Mouse (Mus musculus): ENCODE measurements around the gene Ankrd44.

The Ankrd44 gene

DNA sequence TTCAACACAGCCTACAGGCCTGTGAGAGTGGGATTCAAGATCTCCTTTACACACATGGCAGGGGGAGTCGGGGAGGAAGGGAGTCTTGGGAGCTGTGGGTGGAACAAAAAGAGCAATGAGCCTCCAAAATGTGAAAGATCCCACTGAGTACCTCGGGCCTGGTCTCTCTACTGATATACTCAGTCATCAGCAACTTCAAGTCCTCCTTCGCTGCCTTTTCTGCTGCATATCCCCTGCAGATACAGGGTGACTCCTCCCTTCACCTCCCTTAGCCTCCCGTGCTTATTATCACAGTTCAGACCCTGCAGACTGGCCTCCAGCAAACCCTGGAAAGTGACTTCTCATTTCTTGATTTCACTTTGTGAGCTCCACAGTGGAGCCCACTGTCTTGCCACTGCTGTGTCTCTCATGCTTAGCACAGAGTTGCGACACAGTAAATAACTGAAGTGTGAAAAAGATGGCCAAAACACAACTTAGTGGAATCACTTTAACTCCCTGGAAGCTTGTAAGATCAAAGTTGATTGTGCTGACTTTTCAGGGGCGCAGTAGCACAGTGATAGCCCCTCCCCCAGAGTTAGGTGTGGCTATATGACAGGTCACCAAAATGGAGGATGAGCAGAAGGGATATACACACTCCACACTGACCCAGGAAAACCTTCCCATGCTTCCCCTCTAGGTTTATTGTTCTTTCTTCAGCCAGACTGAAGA is 100.3 kb downstream of the Ankrd44 start:
- DNase-seq (ENCODE audit: extremely low read depth, insufficient read length, low spot score): no peak

DNA sequence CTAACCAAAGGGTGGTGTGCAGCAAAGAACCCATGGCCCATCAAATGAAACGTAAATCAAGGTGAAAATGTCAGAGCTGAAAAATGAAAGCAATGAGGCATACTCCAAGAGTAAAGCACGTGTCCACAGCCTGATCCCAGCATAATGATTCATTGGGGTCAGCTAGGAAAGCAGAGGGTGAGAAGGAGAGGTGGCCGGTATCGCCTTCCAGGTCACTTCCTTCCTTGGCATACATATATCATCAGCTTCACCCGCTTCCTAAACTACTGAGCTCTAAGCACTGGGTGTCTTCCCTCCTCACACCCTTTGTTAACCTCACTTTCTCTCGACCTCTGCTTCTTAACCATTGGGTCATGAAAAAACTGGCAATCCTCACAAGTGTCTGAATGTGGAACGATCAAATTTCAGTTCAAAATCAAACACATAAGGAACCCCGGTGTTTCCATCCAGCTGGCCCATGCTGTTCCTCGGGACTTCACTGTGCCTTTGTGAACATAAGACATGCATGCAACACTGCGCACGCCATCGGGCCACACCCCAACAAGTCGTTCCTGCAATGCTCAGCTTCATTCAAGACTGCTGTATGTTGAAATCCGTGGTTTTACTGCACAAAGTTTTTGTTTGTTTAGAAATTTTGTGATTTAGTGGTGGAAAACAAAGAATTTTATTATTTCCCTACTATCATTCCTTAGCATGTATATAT is 101.9 kb downstream of the Ankrd44 start:
- no peak for DNase-seq (ENCODE audit: extremely low read depth, insufficient read length, low spot score)

GRCm38 (mm10) chr1:54821797-54822196 is 104.4 kb downstream of the Ankrd44 start:
- DNase-seq (ENCODE audit: extremely low read depth, insufficient read length, low spot score): no peak

DNA sequence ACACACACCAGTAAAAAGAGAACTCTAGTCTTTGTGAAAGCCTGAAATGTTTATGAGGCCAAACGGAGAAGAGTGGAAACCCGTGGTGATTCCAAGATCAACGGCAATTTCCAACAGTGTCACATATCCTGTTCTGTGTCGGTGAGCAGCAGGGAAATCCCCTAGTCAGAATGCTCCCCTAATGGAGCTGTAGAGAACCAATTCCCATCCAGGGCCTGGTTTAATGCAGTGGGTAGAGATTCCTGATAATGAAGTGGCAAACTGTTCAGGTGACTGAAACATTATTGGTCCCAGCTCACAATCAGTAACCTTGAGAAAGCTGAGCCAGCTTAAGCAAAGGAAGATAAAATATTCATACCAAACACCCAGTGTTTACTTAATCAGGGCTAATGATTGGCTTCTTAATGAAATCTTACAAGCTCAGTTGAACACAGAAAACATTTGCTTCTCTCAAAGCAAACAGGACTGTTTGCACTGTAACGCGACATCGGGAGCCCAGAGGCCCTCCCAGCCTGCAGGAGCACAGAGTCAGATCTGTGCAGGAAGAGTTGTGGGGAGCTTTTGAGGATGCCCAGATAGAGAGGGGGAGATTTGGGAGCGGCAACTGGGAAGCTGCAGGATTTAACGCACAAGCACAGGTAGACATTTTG is 110.9 kb downstream of the Ankrd44 start:
- DNase-seq (ENCODE audit: extremely low read depth, insufficient read length, low spot score): no peak

GRCm38 (mm10) chr1:54809811-54810549 is 116.2 kb downstream of the Ankrd44 start:
- no peak for DNase-seq (ENCODE audit: extremely low read depth, insufficient read length, low spot score)

- DNase-seq (ENCODE audit: extremely low read depth, insufficient read length, low spot score): no peak
These were observed 117.1 kb downstream of the Ankrd44 start for GRCm38 (mm10) chr1:54809098-54809490.

DNA sequence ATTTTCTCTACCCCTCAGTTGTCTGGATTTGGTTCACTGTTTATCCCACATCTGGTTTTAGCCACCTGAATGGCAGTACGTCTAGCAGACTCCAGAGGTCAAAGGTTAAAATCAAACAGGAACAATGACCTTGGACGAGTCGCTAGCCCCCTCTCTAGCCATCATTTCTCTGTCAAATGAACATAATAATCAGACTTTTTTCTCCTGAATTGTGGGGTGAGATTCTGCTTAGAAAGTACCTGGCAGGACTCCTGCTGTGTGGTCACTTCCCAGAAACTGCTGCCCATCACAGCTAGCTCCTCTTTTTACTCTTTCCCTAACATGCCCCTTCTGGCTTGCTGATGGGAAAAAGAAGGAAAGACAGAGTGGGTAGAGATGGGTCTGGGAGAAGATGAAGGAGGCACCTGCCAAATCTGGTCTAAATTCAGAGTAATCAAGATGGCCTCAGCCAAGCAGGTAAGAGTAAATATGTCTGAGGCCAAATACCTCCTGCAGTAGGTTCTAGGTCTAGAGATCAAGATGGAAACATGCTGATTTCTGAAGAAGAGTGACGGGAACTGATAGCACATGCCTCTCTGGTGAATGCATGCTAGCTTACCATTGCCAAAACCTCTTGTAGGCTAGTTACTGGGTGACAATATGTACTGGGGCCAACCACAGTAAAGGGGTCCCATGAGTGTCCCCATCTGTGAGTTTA is 117.6 kb downstream of the Ankrd44 start:
- DNase-seq (ENCODE audit: extremely low read depth, insufficient read length, low spot score): no peak

DNA sequence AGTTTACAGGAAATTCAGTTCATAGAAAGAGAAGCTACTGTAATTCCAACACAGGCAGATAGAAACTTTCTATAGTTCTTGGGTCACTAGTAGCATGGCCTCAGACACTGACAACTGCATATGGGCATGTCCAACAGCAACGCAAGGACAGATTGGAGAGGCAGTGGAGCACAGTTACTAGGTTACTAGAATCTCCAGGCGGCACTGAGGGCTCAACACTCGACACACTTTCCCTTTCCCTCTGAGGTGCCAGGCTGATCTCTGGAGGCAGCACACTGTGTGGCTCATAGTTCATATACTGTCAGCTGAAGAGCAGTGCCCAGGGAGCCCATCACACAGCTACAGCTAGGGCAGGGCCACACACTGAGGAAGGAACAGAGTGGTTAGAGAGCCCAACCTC is 118.4 kb downstream of the Ankrd44 start:
- DNase-seq (ENCODE audit: extremely low read depth, insufficient read length, low spot score): no peak

GRCm38 (mm10) chr1:54806116-54806850 is 119.9 kb downstream of the Ankrd44 start:
- no peak for DNase-seq (ENCODE audit: extremely low read depth, insufficient read length, low spot score)

- no peak for DNase-seq (ENCODE audit: extremely low read depth, insufficient read length, low spot score)
These were observed 121.8 kb downstream of the Ankrd44 start for GRCm38 (mm10) chr1:54804406-54804805.

DNA sequence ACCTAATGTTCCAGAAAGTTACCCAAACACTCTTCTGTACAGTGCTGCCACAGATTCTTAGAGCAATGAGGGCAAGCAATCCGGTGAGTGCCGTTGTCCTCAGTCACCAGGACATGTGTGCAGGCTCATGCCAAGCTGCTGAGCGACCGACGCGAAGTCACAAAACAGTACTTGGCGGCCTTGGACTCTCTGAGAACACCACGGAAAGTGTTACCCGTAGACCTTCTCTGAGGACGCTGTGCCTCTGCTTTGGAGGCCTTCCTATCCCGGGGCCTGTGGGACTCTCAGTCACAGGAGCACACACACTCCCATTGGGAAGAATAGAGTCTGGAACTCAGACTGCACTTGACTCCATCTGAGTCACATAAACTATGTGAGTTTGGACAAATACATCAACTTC is 123.5 kb downstream of the Ankrd44 start:
- DNase-seq (ENCODE audit: extremely low read depth, insufficient read length, low spot score): no peak

DNA sequence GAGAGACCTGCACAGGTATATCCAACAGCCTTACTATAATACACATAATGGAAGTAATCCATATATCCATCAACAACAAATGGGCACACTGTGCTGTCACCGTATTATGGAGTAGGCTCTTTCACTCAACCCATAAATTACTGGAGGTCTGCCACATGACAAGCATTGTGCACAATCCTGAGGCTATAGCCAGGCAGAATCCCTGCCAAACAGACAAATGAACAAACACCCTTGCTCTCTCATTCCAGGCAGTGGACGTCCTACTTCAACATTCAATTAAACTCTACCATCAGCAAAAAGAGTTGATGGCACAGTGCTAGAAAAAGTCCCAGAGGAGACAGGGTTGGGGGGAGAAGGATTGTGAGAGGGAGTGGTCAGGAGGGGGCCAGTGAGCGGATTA is 124.9 kb downstream of the Ankrd44 start:
- DNase-seq (ENCODE audit: extremely low read depth, insufficient read length, low spot score): no peak

DNA sequence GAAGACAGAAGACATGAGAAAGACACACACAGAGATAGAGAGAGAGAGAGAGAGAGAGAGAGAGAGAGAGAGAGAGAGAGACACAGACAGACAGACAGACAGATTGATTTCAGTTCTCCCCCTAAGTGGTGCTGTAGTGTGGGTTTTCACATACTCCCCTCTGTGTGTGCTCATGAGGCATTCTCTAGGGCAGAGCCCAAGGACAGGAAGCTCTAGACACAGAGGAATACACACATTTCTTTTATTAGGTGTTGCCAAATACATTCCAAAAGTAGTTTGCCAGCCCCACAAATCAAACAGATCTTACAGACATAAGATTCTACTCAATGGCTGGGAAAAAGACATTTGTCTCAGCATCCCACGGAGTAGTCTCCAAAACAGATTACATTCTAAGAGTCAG is 126.8 kb downstream of the Ankrd44 start:
- DNase-seq (ENCODE audit: extremely low read depth, insufficient read length, low spot score): no peak

DNA sequence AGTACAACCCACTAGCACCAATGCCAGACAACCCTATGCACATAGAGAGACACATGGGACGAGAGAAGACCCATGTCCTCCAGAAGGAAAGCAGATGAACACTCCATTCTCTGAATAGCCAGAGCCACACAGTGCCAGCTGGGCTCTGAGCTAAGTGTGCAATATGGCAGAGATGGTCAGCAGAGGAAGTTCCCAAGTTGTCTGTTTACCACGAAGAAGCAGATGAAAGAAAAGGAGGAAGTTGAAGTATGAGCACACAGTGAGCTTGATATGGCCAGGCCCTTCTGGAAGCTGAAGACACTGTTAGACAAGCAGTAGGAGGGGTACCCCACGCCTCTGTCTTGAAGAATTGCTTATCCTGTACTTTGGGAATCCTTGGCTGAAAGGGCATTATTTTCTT is 127.8 kb downstream of the Ankrd44 start:
- no peak for DNase-seq (ENCODE audit: extremely low read depth, insufficient read length, low spot score)

DNA sequence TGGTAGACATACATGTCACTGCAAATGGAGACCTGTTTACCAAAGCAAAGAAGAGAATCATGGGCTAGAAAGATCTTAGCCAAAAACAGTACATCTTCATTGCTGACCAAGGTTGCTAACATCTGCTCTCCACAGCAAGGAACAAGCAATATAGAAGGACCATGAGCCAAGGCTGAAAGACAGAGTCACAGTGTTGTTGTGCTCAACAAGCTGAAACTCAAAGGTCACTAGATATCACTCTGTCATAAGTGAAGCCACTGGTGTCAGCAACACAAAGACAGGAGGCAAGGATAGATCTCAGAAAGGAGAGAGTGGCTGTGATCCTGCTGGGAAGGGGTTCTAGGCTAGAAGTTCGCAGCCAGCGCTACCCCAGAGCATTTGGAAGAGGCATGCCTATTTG is 131.5 kb downstream of the Ankrd44 start:
- no peak for DNase-seq (ENCODE audit: extremely low read depth, insufficient read length, low spot score)

- DNase-seq (ENCODE audit: extremely low read depth, insufficient read length, low spot score): no peak
These were observed 134.8 kb downstream of the Ankrd44 start for GRCm38 (mm10) chr1:54791406-54791805.

- DNase-seq (ENCODE audit: extremely low read depth, insufficient read length, low spot score): no peak
These were observed 136.7 kb downstream of the Ankrd44 start for GRCm38 (mm10) chr1:54789327-54789960.

GRCm38 (mm10) chr1:54788337-54788736 is 137.8 kb downstream of the Ankrd44 start:
- no peak for DNase-seq (ENCODE audit: extremely low read depth, insufficient read length, low spot score)

DNA sequence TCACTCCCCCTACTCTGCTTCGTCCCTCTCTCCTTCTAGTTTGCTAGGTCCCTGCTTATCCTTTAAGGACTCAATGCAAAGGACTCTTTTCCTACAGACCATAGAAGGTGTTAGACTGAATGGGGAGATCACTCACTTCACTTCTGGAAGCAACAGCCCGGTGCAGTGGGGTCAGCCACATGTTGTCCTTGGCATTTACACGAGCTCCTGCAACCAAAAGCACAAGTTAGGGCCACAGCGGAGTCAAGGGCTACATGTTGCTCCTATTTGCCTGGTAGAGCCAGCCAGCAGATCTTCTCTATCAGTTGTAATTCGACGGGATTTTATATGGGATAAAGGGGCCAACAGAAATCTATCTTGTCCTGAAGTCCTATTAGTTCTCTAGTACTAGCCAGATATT is 148.0 kb downstream of the Ankrd44 start:
- no peak for DNase-seq (ENCODE audit: extremely low read depth, insufficient read length, low spot score)

DNA sequence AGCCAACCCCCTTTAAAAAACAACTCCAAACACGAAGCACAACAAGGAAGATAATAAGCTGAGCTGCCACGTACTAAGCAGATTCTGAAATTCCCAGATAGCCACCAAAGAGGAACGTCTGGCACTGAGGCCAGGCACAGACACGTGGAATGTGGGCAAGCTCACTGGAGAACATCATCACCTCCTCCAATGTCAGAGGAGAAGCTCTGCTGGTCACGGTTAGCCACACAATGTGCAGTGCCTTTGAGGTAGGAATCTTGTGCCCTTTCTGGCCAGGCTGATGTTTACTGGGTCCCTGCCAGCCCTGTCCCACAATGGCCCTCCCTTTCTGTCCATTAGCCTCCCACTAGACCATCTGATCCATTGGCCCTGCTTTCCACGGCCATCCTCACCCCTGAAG is 149.1 kb downstream of the Ankrd44 start:
- no peak for DNase-seq (ENCODE audit: extremely low read depth, insufficient read length, low spot score)
